Mouse (Mus musculus) lung, embryonic 14.5 days (tissue): ENCODE results near the gene Slfn8. TPM values are rescaled to one million over a fixed set of nuclear protein-coding genes. Genes with fewer than 3 reads are reported as not detected.
A peak's percentile ranks its signal among the peaks of the same experiment; 100 is the strongest.
"Not testable (repeated sequence)": the region's sequence is repeated elsewhere in the genome, so short reads cannot be mapped to it uniquely, and the experiment has no call there.

Experiments used
- ATAC-seq: fragments of 200-750 bp; cut with Nextera tagmentation; 2 replicates; pipeline ENCODE4 v1.8.0; 2017; ENCODE audit warnings: mild to moderate bottlenecking, moderate TSS enrichment, moderate library complexity; ENCODE audit not compliant: insufficient read depth
- DNase-seq: peaks from one replicate; pipeline ENCODE4 v3.0.0-alpha.2; 2015
- H3K27ac ChIP-seq: fragments of 300-500 bp; sonication (generic); 2 replicates; pipeline ENCODE4 v1.5.1; 2014; ENCODE audit warnings: low read depth, mild to moderate bottlenecking, moderate library complexity
- H3K27me3 ChIP-seq: fragments of 300-500 bp; sonication (generic); 2 replicates; pipeline ENCODE4 v1.6.1; 2014; ENCODE audit warnings: low read length, control low read depth; ENCODE audit not compliant: insufficient read depth
- H3K36me3 ChIP-seq: fragments of 300-500 bp; sonication (generic); 2 replicates; pipeline ENCODE4 v1.6.1; 2014; ENCODE audit warnings: control low read depth; ENCODE audit not compliant: insufficient read depth
- H3K4me1 ChIP-seq: fragments of 300-500 bp; sonication (generic); 2 replicates; pipeline ENCODE4 v1.6.1; 2014; ENCODE audit warnings: antibody characterized with exemption, control low read depth; ENCODE audit not compliant: insufficient read depth
- H3K4me2 ChIP-seq: fragments of 300-500 bp; sonication (generic); 2 replicates; pipeline ENCODE4 v1.6.1; 2014; ENCODE audit warnings: mild to moderate bottlenecking
- H3K4me3 ChIP-seq: fragments of 300-500 bp; sonication (generic); 2 replicates; pipeline ENCODE4 v1.5.1; 2014; ENCODE audit warnings: low read depth, low read length
- H3K9ac ChIP-seq: fragments of 300-500 bp; sonication (generic); 2 replicates; pipeline ENCODE4 v1.6.1; 2014
- H3K9me3 ChIP-seq: fragments of 300-500 bp; sonication (generic); 2 replicates; pipeline ENCODE4 v1.6.1; 2016; ENCODE audit warnings: low read depth, low read length, control low read depth
- CTCF ChIP-seq: IDR thresholded peaks from 2 replicates; pipeline ENCODE4 v1.5.1; 2016; ENCODE audit warnings: antibody characterized with exemption, low read depth
- WGBS: fragments of 180-500 bp; shearing (Covaris S2); extraction: QIAGEN DNeasy Blood & Tissue Kit; methylation state at CpG from one replicate; pipeline ENCODE4 v1.1.7; 2014; 5-methylcytosine and 5-hydroxymethylcytosine counted together
- polyA plus RNA-seq: library from polyadenylated mRNA; unstranded; fragments of >200 nt; fragmentation: Nextera tagmentation; extraction: Ambion mirVana; gene quantifications from 2 replicates; pipeline ENCODE4 v1.2.1, GENCODE M21; 2014

Gene Slfn8
- polyA plus RNA-seq, 1 experiment from 2014 or later, result 0.75 TPM

DNA sequence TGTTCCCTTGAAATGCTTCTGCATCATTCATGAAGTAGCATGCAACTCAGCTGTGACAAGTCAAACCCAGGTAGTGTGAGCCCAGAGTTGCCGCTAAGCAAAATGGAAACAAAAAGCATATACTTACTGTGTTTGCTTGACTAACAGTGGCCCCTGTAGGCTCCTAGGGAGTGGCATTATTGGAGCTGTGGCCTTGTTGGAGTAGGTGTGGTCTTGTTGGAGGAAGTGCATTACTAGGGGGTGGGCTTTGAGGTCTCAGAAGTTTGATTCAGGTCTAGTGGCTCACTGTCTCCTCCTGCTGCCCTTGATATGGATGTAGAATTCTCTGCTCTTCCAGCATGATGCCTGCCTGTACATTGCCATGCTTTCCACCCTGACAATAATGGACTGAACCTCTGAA lies 19.7 kb upstream of the Slfn8 start:
- Histone ChIP-seq H3K27me3 (no peaks in the 10 kb centered on the region), H3K4me2 (peak overlapping the region; percentile 51), H3K36me3 (no peaks in the 10 kb centered on the region), H3K9me3 (no peaks in the 10 kb centered on the region), H3K27ac (no peak overlapping the region), H3K4me1 (no peaks in the 10 kb centered on the region), H3K9ac (no peak overlapping the region), H3K4me3 (no peak overlapping the region)
- TF ChIP-seq CTCF, result no peak
- DNase-seq (peak; percentile 24), ATAC-seq (no peak)
- WGBS, result 24% methylated on average over 1 of the region's 1 CpGs

DNA sequence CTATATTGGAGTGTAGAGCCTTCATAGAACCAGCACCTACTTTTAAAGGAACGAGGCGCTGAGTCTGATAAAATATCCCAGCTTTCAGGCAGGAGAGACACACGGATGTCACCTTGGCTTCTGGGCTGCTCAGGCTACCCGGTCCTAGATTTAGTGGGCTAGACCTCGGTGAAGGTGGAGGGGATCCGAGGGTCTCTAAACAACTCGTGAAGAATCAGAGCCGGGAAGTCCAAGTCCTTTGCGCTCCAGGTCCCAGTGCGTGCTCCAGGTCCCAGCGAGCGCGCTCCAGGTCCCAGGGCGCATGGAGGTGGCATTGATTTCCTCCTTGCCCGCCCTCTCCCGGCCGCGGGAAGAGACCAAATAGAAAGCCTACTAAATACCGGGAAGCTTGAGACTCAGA lies 19.2 kb upstream of the Slfn8 start:
- no peaks in the 10 kb centered on the region for H3K9me3 ChIP-seq
- H3K4me3 ChIP-seq, result peak overlapping the region; percentile 11; the same call in 1 of the 2 replicates
- no peaks in the 10 kb centered on the region for H3K27me3 ChIP-seq
- no peak for ATAC-seq
- no peaks in the 10 kb centered on the region for H3K36me3 ChIP-seq
- H3K4me1 ChIP-seq, result no peaks in the 10 kb centered on the region
- no peak for TF ChIP-seq CTCF
- DNase-seq, result peak; percentile 9
- no peak overlapping the region for H3K9ac ChIP-seq
- no peak overlapping the region for H3K27ac ChIP-seq
- peak overlapping the region; percentile 51 for H3K4me2 ChIP-seq
- 10% methylated on average over 19 of the region's 19 CpGs for WGBS

DNA sequence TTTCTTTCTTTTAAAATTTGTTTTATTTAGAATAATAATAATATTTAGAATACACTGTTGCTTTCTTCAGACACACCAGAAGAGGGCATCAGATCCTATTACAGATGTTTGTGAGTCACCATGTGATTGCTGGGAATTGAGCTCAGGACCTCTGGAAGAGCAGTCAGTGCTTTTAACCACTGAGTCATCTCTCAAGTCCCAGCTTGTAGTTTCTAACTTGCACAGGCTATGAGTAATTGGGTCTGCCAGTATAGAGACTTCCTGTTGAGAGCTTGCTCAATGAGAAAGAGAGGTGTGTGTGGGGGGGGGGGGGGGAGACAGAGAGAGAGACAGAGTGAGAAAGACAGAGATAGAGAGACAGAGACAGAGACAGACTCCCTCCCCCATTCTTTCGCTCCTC lies 18.5 kb upstream of the Slfn8 start:
- Histone ChIP-seq H3K9me3 (no peaks in the 10 kb centered on the region), H3K9ac (no peak overlapping the region), H3K36me3 (no peaks in the 10 kb centered on the region), H3K4me3 (no peak overlapping the region), H3K4me2 (no peak overlapping the region), H3K27ac (no peak overlapping the region), H3K4me1 (no peaks in the 10 kb centered on the region), H3K27me3 (no peaks in the 10 kb centered on the region)
- ATAC-seq (no peak), DNase-seq (no peak)
- WGBS, result 50% methylated on average over 1 of the region's 1 CpGs
- TF ChIP-seq CTCF, result no peak

- not testable (repeated sequence) for H3K27ac ChIP-seq, H3K9me3 ChIP-seq, DNase-seq, ATAC-seq, H3K4me1 ChIP-seq, H3K9ac ChIP-seq, H3K27me3 ChIP-seq, H3K4me2 ChIP-seq, H3K4me3 ChIP-seq, H3K36me3 ChIP-seq
- WGBS, result 75% methylated on average over 3 of the region's 3 CpGs
Observed at GRCm38 (mm10) chr11:83038686-83039085, 18.1 kb upstream of the Slfn8 start.

DNA sequence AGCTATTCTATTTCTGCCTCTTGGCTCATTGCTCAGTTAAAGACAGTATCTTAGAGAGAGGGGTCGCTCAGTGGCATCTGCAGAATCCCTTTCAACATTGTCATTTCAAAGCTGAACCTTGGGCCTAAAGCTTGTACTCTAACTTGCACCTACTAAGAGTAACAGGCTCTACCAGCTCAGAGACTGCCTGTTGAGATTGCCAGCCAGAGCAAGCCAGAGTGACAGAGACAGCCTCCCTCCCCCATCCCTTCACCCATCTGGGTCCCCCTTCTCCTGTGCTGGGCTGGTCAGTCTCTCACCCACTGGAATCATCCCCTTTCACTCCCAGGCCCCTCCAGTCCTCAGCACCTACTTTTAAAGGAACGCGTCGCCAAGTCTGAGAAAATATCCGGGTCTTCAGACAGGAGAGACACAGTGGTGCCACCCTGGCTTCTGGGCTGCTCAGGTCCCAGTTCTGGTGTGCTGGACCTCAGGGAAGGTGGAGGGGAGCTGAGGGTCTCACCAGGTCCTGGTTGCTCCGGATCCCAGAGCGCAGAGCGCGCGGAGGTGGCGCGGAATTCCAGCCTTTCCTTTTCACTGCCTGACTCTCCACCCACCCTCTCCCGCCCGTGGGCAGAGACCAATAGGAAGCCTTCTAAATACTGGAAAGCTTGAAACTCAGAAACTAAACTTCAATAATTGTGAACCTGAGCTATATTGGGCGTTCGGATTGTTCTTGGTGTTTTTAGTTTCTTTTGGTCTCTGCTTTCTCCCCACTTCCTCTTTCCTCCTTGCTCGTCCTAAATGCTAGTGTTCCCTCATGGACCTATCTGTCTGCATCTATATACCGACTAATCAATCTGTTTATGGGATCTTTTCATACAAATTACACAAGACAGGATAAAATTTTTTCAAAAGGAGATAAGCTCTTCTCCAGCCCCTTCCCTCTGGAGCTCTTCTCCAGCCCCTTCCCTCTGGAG lies 770 bp downstream of the Slfn8 start:
- H3K9ac ChIP-seq, H3K36me3 ChIP-seq, H3K4me1 ChIP-seq, ATAC-seq, H3K9me3 ChIP-seq, H3K27me3 ChIP-seq, H3K27ac ChIP-seq, H3K4me3 ChIP-seq, DNase-seq, H3K4me2 ChIP-seq: not testable (repeated sequence)
- 72% methylated on average over 18 of the region's 18 CpGs for WGBS

- Histone ChIP-seq H3K9me3 (no peaks in the 10 kb centered on the region), H3K36me3 (no peaks in the 10 kb centered on the region), H3K27ac (no peak overlapping the region), H3K4me2 (no peak overlapping the region), H3K27me3 (no peaks in the 10 kb centered on the region), H3K4me3 (no peak overlapping the region), H3K9ac (no peak overlapping the region), H3K4me1 (no peaks in the 10 kb centered on the region)
- ATAC-seq, result no peak
- no peak for TF ChIP-seq CTCF
- no peak for DNase-seq
Observed at GRCm38 (mm10) chr11:83016093-83016492, 4.5 kb downstream of the Slfn8 start.

DNA sequence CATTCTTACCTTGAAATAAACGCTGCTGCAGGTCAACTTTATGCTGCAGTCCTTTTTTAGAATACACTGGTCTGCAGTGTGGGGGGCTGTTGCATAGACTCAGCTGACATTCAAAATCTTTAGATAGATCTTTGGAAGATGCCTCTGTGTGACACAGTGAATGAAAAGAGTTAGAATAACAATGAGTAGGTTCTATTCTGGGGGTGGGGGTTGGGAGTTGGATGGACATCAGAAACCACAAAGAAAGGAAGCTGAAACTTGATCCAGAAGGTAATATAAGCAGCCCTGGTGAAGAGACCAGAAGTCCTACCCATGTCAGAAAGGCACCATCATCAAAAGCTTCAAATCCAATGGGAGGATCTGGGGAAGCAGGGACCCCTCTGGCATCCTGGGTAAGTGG lies 7.3 kb downstream of the Slfn8 start:
- H3K27me3 ChIP-seq, result no peaks in the 10 kb centered on the region
- H3K9me3 ChIP-seq, result no peaks in the 10 kb centered on the region
- no peak overlapping the region for H3K4me3 ChIP-seq
- ATAC-seq, result no peak
- no peak overlapping the region for H3K9ac ChIP-seq
- no peak overlapping the region for H3K4me2 ChIP-seq
- H3K27ac ChIP-seq, result no peak overlapping the region
- TF ChIP-seq CTCF, result no peak
- H3K36me3 ChIP-seq, result no peaks in the 10 kb centered on the region
- DNase-seq, result no peak
- no peaks in the 10 kb centered on the region for H3K4me1 ChIP-seq
- 79% methylated on average over 1 of the region's 1 CpGs for WGBS
